Mouse (Mus musculus) megakaryocyte, embryonic 14.5 days (primary cell): ENCODE results near the gene Mad1l1. TPM values are rescaled to one million over a fixed set of nuclear protein-coding genes. Genes with fewer than 3 reads are reported as not detected.

Experiments
- H3K27me3 ChIP-seq: replicated peaks from 2 replicates; pipeline ENCODE3; 2012; ENCODE audit warnings: inconsistent platforms
- H3K36me3 ChIP-seq: replicated peaks from 2 replicates; pipeline ENCODE3; 2012; ENCODE audit warnings: low read length, inconsistent platforms, mixed read lengths
- H3K4me1 ChIP-seq: 2 replicates; pipeline ENCODE4 v1.6.1; 2012; ENCODE audit warnings: inconsistent platforms
- H3K4me3 ChIP-seq: replicated peaks from 2 replicates; pipeline ENCODE3; 2012; ENCODE audit warnings: moderate library complexity, mild to moderate bottlenecking, inconsistent platforms
- H3K9me3 ChIP-seq: 2 replicates; pipeline ENCODE4 v1.6.1; 2012; ENCODE audit warnings: inconsistent platforms
- FLI1 ChIP-seq: IDR thresholded peaks from 2 replicates; pipeline ENCODE4 v1.6.1; 2012; ENCODE audit warnings: low read length, inconsistent platforms, mixed read lengths
- GATA1 ChIP-seq: IDR thresholded peaks from 3 replicates; pipeline ENCODE4 v1.6.1; 2012; ENCODE audit warnings: mixed read lengths, low read length, inconsistent platforms, borderline replicate concordance
- polyA plus RNA-seq: library from polyadenylated mRNA; stranded (reverse); fragments of >175 nt; gene quantifications from 2 replicates; pipeline ENCODE4 v1.2.3, GENCODE M21; 2012; ENCODE audit warnings: low replicate concordance; ENCODE audit not compliant: insufficient read depth

Mad1l1 gene
- polyA plus RNA-seq, 1 experiment: 10.3 TPM

DNA sequence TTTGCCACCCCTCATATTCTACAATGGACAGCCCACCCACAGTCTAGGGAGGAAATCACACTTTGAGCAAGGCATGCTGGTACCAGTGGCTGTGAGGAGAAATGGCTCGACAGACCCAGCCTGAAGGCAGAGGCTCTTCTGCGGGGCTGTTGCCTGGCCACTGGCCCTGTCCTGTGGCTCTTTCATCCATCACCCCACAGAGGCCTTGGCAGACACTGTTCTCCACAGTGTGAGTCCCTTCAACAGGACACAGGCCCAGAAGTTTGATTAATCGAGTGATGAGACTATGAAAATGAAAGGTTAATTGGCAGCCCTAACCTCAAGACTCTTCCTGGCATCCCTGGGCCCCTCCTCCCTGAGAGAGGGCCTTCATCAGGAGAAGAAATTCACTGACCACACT is 253.3 kb downstream of the Mad1l1 start:
- H3K27me3 ChIP-seq: peaks cover 2% of the 10 kb centered on the region
- H3K4me3 ChIP-seq: no peak overlapping the region
- no peak for TF ChIP-seq FLI1
- no peak for TF ChIP-seq GATA1
- peaks cover 38% of the 10 kb centered on the region for H3K4me1 ChIP-seq
- peaks cover 48% of the 10 kb centered on the region for H3K36me3 ChIP-seq
- H3K9me3 ChIP-seq: no peaks in the 10 kb centered on the region

GRCm38 (mm10) chr5:140066769-140067168 is 254.6 kb downstream of the Mad1l1 start:
- H3K4me3 ChIP-seq: no peak overlapping the region
- peaks cover 43% of the 10 kb centered on the region for H3K36me3 ChIP-seq
- no peaks in the 10 kb centered on the region for H3K9me3 ChIP-seq
- H3K27me3 ChIP-seq: peaks cover 2% of the 10 kb centered on the region
- peaks cover 49% of the 10 kb centered on the region for H3K4me1 ChIP-seq
- TF ChIP-seq FLI1 (no peak), GATA1 (no peak)

DNA sequence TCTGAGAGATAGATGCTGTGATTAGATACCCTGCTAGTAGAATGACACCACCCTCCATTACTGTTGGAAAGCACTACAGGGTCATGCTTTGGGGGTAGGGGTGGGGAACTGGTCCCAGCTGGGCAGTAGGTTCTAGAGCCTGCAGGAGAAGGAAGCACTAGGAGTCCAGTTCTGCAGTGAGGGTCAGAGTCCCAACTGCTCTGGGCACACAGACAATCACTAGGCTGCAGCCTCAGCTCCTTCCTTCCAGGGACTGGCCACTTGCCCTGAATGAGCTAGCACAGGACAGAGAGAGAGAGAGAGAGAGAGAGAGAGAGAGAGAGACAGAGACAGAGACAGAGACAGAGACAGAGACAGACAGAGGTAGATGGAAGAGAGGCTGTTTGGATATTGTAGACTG is 255.1 kb downstream of the Mad1l1 start:
- Histone ChIP-seq H3K4me1 (peaks cover 47% of the 10 kb centered on the region), H3K36me3 (peaks cover 38% of the 10 kb centered on the region), H3K4me3 (no peak overlapping the region), H3K9me3 (no peaks in the 10 kb centered on the region), H3K27me3 (peaks cover 2% of the 10 kb centered on the region)
- TF ChIP-seq GATA1: no peak
- TF ChIP-seq FLI1: no peak

DNA sequence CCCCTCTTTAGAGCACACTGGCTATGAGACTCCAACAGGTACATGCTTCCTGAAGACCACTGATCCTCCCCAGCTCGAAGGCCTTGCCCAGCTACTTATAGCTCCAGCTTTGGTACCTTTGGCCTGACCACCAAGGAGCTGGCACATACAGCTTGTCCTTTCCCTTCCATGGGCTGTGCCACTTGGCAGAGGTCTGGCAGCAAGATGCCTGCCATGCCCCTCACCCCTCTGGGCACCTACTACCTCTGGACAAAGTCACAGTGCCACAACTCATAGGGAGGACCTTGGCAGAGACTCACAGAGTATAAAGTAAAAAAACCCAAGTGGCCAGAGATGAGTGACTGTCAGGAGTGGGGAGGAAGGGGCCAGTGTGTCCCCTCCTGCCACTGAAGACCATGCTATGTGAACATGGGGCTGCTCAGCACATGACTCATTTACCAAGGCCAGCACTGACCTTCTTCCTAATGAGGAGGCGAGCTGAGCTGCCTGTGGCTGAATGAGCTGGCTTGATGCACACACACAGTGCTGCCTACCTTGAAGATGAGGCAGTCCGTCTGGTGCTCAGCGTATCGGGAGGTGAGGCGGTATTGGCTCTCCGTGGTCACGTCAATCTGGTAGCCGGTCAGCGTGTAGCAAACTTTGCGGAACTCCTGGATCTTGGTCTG is 255.9 kb downstream of the Mad1l1 start:
- TF ChIP-seq GATA1: no peak
- TF ChIP-seq FLI1: no peak
- H3K9me3 ChIP-seq: no peaks in the 10 kb centered on the region
- peaks cover 2% of the 10 kb centered on the region for H3K27me3 ChIP-seq
- H3K4me3 ChIP-seq: peak overlapping the region; percentile 40
- peaks cover 38% of the 10 kb centered on the region for H3K36me3 ChIP-seq
- peaks cover 46% of the 10 kb centered on the region for H3K4me1 ChIP-seq

DNA sequence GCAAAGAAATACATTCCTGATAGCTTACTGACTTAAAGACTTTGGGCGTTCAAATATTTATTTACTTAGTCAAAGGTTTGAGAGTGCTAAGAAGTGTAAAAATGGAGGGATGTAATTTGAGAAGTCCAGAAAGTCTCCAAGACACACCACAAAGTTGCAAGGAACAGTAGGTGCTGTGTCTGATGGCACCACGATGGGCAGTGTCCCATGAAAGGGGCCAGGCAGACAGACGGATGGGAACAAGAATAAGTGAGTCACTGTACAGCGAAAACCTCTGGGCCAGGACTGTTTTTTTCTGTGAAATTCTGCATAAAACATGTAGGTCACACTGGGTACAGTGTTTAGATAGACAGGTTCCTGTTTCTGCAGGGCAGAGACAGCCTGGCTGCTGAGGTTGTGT is 256.8 kb downstream of the Mad1l1 start:
- peaks cover 33% of the 10 kb centered on the region for H3K36me3 ChIP-seq
- no peaks in the 10 kb centered on the region for H3K9me3 ChIP-seq
- peaks cover 46% of the 10 kb centered on the region for H3K4me1 ChIP-seq
- H3K27me3 ChIP-seq: peaks cover 2% of the 10 kb centered on the region
- TF ChIP-seq FLI1 (no peak), GATA1 (no peak)
- no peak overlapping the region for H3K4me3 ChIP-seq

GRCm38 (mm10) chr5:140062828-140063227 is 258.5 kb downstream of the Mad1l1 start:
- TF ChIP-seq GATA1: no peak
- no peak for TF ChIP-seq FLI1
- no peaks in the 10 kb centered on the region for H3K9me3 ChIP-seq
- no peak overlapping the region for H3K4me3 ChIP-seq
- H3K27me3 ChIP-seq: peaks cover 5% of the 10 kb centered on the region
- peaks cover 28% of the 10 kb centered on the region for H3K36me3 ChIP-seq
- H3K4me1 ChIP-seq: peaks cover 46% of the 10 kb centered on the region

DNA sequence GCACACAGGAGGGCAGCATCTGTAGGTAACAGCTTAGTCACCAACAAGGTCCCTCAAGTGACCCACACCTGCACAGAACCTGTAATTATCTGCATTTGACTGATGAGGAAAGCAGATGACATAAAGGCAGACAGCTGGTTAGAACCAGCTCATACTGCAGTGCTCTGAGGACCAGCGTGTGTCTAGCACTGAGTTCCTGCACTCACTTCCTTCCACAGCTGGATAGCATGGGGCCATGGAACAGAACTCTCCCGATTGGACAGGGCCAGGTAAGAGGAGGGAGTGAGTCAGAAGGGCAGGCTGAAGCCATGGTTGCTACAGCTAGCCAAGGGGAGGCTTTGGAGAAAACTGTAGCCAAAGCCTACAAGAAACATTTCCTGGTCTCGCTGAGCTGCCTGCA is 259.0 kb downstream of the Mad1l1 start:
- peaks cover 45% of the 10 kb centered on the region for H3K4me1 ChIP-seq
- no peaks in the 10 kb centered on the region for H3K9me3 ChIP-seq
- peaks cover 5% of the 10 kb centered on the region for H3K27me3 ChIP-seq
- H3K36me3 ChIP-seq: peaks cover 28% of the 10 kb centered on the region
- no peak for TF ChIP-seq FLI1
- TF ChIP-seq GATA1: no peak
- H3K4me3 ChIP-seq: no peak overlapping the region

DNA sequence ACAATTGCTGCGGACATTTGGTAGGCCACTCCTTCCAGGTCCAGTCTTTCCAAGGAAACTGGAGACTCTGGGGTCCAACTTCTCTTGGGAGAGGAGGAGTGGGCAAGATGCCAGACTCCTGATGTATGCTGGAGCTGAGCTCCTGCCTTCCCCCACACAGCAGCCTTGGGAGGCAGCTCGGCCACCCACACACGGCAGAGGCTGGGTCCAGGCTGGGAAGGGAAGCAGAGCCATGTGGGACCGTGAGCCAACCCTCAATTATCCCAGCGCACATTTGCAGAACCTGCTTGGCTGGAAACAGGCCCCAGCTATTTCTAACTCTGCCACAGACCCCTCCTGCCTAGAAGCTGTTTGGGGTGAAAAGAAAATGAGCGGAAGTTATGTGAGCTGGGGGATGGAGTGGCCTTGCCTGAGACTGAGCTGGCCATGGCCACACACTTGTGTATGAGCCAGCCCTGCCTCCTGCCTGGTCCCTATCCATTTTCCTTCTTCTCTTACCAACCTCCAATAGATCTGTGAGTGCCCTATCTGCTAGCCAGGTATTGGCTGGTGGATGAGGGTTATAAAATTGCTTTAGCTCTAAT is 260.0 kb downstream of the Mad1l1 start:
- H3K36me3 ChIP-seq: peaks cover 28% of the 10 kb centered on the region
- no peak for TF ChIP-seq GATA1
- no peak for TF ChIP-seq FLI1
- peaks cover 41% of the 10 kb centered on the region for H3K4me1 ChIP-seq
- peaks cover 5% of the 10 kb centered on the region for H3K27me3 ChIP-seq
- H3K9me3 ChIP-seq: no peaks in the 10 kb centered on the region
- H3K4me3 ChIP-seq: no peak overlapping the region

DNA sequence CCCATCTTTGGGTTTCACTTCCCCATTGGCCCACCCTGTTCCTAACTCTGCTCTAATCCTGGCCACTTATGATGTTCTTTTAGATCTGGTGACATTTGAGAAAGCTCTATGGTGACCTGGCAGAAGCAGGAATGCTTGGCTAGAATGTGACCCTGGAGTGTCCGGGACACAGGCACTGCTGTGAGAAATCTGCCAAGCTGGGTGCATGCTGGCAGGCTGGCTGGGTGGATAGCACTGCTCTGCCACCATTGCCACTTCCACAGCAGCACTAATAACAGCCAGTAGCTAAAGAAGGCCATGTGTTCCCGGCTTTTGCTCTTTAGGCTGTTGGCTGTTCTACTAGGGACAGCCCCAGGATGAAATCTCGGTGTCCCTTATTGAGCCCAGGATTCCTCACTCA is 265.1 kb downstream of the Mad1l1 start:
- peaks cover 6% of the 10 kb centered on the region for H3K27me3 ChIP-seq
- peaks cover 6% of the 10 kb centered on the region; the same call in 1 of the 2 replicates for H3K4me1 ChIP-seq
- TF ChIP-seq GATA1 (no peak), FLI1 (no peak)
- H3K9me3 ChIP-seq: no peaks in the 10 kb centered on the region
- peaks cover 2% of the 10 kb centered on the region for H3K36me3 ChIP-seq
- H3K4me3 ChIP-seq: no peak overlapping the region

GRCm38 (mm10) chr5:140055431-140055830 is 265.9 kb downstream of the Mad1l1 start:
- no peaks in the 10 kb centered on the region for H3K36me3 ChIP-seq
- TF ChIP-seq FLI1 (no peak), GATA1 (no peak)
- H3K27me3 ChIP-seq: peaks cover 6% of the 10 kb centered on the region
- no peak overlapping the region for H3K4me3 ChIP-seq
- H3K9me3 ChIP-seq: no peaks in the 10 kb centered on the region
- peaks cover 3% of the 10 kb centered on the region; the same call in 1 of the 2 replicates for H3K4me1 ChIP-seq

- H3K4me1 ChIP-seq: peaks cover 3% of the 10 kb centered on the region; the same call in 1 of the 2 replicates
- peaks cover 6% of the 10 kb centered on the region for H3K27me3 ChIP-seq
- no peaks in the 10 kb centered on the region for H3K9me3 ChIP-seq
- no peak for TF ChIP-seq FLI1
- no peak for TF ChIP-seq GATA1
- H3K4me3 ChIP-seq: no peak overlapping the region
- H3K36me3 ChIP-seq: no peaks in the 10 kb centered on the region
Measured at GRCm38 (mm10) chr5:140053626-140054025, 267.7 kb downstream of the Mad1l1 start.
